Mouse (Mus musculus): ENCODE results near the gene Tusc2. TPM values are rescaled to one million over a fixed set of nuclear protein-coding genes. Genes with fewer than 3 reads are reported as not detected.

The Tusc2 gene
- polyA plus RNA-seq (2015; fragmentation: Nextera tagmentation; extraction: Ambion mirVana): 96.7 and 97.5 TPM in 2 replicates

DNA sequence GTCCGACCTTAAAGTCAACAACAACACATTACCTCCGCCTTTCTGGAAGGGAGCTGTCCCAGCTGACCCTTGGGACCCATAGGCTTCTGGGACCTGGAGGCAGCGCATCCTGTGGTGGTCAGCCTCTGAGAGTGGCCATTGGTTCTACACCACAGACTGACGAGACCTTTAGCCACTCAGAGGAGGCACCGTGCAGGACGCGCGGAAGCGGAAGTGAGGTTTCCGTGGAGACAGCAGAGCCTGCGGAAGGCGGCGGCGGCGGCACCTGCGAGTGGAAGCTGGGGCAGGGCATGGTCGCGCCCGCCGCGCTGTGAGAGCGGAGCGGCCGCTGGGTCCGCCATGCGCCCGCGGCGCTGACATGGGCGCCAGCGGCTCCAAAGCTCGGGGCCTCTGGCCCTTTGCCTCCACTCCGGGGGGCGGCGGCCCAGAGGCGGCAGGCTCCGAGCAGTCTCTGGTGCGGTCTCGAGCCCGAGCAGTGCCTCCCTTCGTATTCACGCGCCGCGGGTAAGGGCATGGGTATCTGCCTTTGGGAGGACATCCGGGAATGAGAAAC lies at the start of gene Tusc2:
Gene Tusc2, plus strand, starts transcription at position 227 of the 553 bp plus-strand sequence.
- Histone ChIP-seq H3K27ac (replicated peaks) (peak within 1 kb of the TSS; percentile 78), H3K27me3 (no peaks in the 10 kb centered on the region), H3K9me3 (no peaks in the 10 kb centered on the region), H3K9ac (replicated peaks) (peak within 1 kb of the TSS; percentile 87), H3K4me3 (peak within 1 kb of the TSS; percentile 95), H3K4me2 (replicated peaks) (peak within 1 kb of the TSS; percentile 85), H3K4me1 (peaks cover 30% of the 10 kb centered on the region), H3K36me3 (peaks cover 56% of the 10 kb centered on the region)
- ATAC-seq (replicated peaks): peak; percentile 97
- WGBS: under 1% methylated on average over 46 of the region's 46 CpGs

DNA sequence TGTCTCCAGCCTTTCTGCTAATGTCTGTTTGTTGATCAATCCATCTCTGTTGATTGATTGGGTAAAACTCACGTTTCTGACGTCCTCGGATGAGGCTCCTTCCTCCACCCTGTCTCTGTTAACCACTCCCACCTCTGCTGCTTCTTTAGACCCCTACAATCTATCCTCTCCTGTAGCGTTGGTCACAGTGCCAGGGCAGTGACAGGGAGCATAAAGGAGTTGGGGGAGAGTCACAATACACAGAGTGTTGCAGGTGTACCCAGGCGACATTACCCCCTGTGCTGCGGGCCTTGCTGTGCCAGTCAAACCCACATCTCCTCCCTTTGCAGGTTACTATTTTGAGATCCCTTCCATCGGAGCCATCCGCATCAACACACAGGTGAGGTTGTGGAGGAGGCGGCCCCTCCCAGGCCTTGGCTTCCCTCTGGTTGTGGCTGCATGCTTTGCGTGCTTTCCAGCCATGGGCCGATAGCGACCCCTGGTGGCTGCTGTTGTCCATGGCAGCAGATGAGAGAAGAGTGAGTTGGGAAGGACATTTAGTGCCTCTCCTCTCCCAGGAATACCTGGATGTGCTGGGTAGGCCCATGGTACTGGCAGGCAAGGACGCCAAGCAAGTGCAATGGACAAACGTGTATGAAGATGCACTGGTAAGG lies 48.6 kb upstream of the Tusc2 start:
- Histone ChIP-seq H3K27ac (replicated peaks) (no peak overlapping the region), H3K36me3 (no peaks in the 10 kb centered on the region), H3K4me1 (peaks cover 16% of the 10 kb centered on the region), H3K4me3 (no peak overlapping the region), H3K27me3 (no peaks in the 10 kb centered on the region), H3K9ac (replicated peaks) (no peak overlapping the region), H3K9me3 (no peaks in the 10 kb centered on the region), H3K4me2 (replicated peaks) (no peak overlapping the region)
- WGBS: 28% methylated on average over 14 of the region's 14 CpGs
- ATAC-seq (replicated peaks): peak; percentile 55

DNA sequence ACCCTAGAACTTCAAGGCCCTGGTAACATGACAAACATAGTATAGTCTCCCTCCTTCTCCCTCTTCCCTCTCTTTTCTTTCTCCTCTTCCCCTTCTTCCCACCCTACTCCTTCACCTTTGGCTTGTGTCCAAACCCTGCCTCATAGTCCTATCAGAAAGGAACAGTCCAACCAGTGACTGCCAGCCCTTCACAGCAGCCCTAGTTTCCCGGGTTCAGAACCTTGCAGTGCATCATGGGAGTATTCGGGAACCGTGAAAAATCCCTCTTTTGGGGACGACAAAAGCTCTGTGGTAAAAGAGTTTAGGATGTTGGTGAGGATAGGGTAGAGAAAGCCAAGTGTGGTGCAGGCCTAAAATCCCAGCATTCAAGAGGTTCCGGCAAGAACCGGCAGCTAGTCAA lies 42.7 kb upstream of the Tusc2 start:
- no peak overlapping the region for H3K27ac ChIP-seq (replicated peaks)
- H3K4me1 ChIP-seq: peaks cover 5% of the 10 kb centered on the region
- no peak overlapping the region for H3K9ac ChIP-seq (replicated peaks)
- no peaks in the 10 kb centered on the region for H3K36me3 ChIP-seq
- ATAC-seq (replicated peaks): no peak
- H3K27me3 ChIP-seq: peaks cover 4% of the 10 kb centered on the region; the same call in 1 of the 2 replicates
- H3K4me2 ChIP-seq (replicated peaks): no peak overlapping the region
- WGBS: 38% methylated on average over 6 of the region's 6 CpGs
- H3K9me3 ChIP-seq: no peaks in the 10 kb centered on the region
- H3K4me3 ChIP-seq: no peak overlapping the region

DNA sequence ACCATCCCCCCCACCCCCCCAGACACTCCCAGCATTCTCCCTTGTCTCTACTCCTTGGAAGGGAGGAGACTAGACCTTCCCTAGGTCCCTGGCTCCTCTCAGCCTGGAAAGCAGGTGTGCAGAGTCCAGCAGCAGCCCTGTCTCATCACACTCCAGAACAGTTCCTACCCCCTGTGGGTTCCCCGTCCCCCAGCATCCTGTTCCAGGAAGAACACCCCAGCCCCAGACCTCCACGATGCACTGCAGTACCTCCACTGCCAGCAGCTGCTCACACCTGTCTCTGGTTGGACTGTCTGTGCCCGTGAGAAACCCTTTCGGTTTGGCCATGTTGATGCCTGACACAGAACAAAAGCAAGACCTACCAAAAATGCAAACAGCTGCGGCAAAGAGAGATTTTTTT lies 41.9 kb upstream of the Tusc2 start:
- no peaks in the 10 kb centered on the region for H3K9me3 ChIP-seq
- 56% methylated on average over 5 of the region's 5 CpGs for WGBS
- peaks cover 5% of the 10 kb centered on the region for H3K4me1 ChIP-seq
- no peak overlapping the region for H3K4me3 ChIP-seq
- no peak overlapping the region for H3K4me2 ChIP-seq (replicated peaks)
- no peaks in the 10 kb centered on the region for H3K36me3 ChIP-seq
- H3K27me3 ChIP-seq: peaks cover 13% of the 10 kb centered on the region; the same call in 1 of the 2 replicates
- H3K27ac ChIP-seq (replicated peaks): no peak overlapping the region
- no peak for ATAC-seq (replicated peaks)
- no peak overlapping the region for H3K9ac ChIP-seq (replicated peaks)

DNA sequence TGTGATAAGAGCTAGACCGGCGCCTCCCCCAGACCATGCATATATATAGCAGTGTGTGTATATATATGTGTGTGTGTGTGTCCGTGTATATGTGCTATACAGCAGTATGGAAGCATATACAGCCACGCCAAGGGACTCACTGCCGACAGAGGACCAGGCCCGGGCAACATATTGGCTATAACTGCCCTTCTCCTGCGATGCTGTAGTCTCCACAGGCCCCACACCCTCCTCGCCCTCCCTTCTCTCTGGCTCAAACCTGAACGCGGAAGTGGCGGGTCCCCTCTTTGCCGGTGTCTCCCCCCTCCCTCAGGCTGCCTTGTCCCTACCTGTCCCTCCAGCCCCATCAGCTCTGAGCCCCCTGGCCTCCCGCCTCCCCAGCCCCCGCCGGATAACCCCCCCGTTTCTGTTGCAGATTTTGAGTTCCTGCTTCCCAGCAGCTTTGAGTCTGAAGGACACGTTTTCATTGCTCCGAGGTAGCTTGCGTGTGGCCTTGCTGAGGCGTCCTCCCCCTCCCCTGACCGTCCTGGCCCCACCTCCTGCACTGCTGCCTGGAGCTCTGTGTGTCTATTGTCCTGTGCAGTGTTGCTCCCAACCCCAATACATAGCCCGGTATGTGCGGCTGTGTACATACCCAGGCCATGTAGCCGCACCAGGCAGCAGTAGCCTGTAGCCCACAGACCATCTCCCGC lies 41.2 kb upstream of the Tusc2 start:
- H3K36me3 ChIP-seq: no peaks in the 10 kb centered on the region
- H3K4me2 ChIP-seq (replicated peaks): 0 out of 2 replicates have a peak overlapping the region, but pooled peaks have one; percentile 4
- peak; percentile 27; the same call in 1 of the 2 replicates for ATAC-seq (replicated peaks)
- H3K27me3 ChIP-seq: peaks cover 19% of the 10 kb centered on the region; the same call in 1 of the 2 replicates
- H3K9me3 ChIP-seq: no peaks in the 10 kb centered on the region
- 0 out of 2 replicates have a peak overlapping the region, but pooled peaks have one; percentile 3 for H3K9ac ChIP-seq (replicated peaks)
- 22% methylated on average over 25 of the region's 25 CpGs for WGBS
- H3K27ac ChIP-seq (replicated peaks): no peak overlapping the region
- peaks cover 11% of the 10 kb centered on the region for H3K4me1 ChIP-seq
- no peak overlapping the region for H3K4me3 ChIP-seq

DNA sequence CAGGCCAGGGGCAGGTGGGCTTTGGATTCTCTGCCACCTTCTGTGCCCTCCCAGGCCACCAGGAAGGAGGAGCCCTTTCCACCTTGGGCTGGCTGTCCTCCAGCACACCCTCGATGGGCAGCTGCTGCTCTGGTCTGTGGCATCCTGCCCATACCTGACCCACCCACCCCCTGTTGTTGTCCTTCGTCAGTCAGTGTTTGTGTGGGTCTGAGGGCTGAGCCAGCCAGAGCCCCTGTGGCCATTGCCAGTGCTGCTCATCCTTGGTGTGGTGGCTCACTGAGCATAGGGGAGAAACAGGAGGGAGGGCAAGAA lies 40.7 kb upstream of the Tusc2 start:
- Histone ChIP-seq H3K9me3 (no peaks in the 10 kb centered on the region), H3K36me3 (no peaks in the 10 kb centered on the region), H3K4me2 (replicated peaks) (no peak overlapping the region), H3K4me1 (peaks cover 15% of the 10 kb centered on the region), H3K27me3 (peaks cover 23% of the 10 kb centered on the region; the same call in 1 of the 2 replicates), H3K4me3 (no peak overlapping the region), H3K27ac (replicated peaks) (no peak overlapping the region), H3K9ac (replicated peaks) (0 out of 2 replicates have a peak overlapping the region, but pooled peaks have one; percentile 3)
- no peak for ATAC-seq (replicated peaks)
- WGBS: 20% methylated on average over 2 of the region's 2 CpGs

DNA sequence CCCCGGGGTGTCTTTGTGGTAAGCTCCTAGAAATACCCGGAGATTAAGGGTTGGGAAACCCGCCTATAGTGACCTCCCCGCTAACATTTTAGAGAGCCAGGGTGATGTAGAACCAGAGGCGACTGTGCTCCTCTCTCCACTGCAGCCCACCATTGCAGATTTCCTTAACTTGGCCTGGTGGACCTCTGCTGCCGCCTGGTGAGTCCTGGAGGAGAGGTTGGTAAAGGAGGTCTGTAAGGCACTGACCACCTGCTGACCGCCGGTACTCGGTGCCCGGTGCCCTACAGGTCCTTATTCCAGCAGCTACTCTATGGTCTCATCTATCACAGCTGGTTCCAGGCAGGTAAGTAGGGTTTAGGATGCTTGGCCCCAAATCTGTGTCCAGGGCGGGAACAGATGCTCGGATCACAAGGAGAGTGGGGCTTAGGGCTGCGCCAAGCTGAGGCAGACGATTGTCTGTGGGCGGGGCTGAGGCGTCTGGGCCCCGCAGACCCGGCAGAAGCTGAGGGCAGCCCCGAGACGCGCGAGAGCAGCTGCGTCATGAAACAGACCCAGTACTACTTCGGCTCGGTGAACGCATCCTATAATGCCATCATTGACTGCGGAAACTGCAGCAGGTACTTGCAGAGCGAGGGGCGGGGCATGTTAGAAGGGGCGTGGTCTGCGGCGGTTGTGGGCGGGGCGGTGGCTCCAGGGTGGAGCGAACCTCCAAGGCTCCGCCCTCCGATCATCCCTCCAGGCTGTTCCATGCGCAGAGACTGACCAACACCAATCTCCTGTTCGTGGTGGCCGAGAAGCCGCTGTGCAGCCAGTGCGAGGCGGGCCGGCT lies 36.6 kb upstream of the Tusc2 start:
- H3K4me2 ChIP-seq (replicated peaks): peak overlapping the region; percentile 31
- peaks cover 25% of the 10 kb centered on the region; the same call in 1 of the 2 replicates for H3K27me3 ChIP-seq
- H3K4me3 ChIP-seq: peak overlapping the region; percentile 25
- H3K9ac ChIP-seq (replicated peaks): no peak overlapping the region
- H3K36me3 ChIP-seq: no peaks in the 10 kb centered on the region
- no peak overlapping the region for H3K27ac ChIP-seq (replicated peaks)
- H3K9me3 ChIP-seq: no peaks in the 10 kb centered on the region
- ATAC-seq (replicated peaks): peak; percentile 54
- 5% methylated on average over 44 of the region's 44 CpGs for WGBS
- peaks cover 15% of the 10 kb centered on the region for H3K4me1 ChIP-seq

DNA sequence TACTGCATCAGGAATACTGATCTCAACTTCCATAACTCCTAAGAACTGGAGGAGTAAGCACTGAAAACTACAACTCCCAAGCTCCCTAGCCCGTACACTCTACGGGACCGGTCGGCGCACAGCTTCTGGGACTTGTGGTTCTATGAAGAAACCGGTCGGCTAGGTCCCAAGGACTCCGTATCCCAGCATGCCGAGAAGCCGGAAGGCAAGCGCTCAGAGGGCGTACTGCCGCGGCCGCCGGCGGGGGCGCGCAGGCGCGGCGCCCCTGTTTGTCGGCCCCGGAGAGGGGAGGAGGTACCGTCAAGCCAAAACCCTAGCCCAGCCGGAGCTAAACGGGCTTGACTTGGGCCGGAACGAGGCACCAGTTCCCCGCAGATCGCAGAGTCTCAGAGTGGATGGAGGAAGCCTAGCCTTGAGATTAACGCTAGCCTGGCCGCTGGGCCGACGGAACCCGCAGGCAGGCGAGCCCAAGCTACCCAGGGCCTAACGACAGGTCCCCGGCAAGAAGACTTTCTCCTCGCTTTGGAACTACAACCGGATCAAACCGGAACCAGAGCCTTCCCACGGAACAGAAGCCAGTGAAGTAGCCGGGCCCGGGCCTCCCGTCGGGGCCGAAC lies 29.2 kb upstream of the Tusc2 start, which contains the start of gene Tmem115:
Gene Tmem115, plus strand, starts transcription at position 155 of the 617 bp plus-strand sequence.
- Histone ChIP-seq H3K27ac (replicated peaks) (peak within 1 kb of the TSS; percentile 67), H3K9ac (replicated peaks) (peak within 1 kb of the TSS; percentile 81), H3K4me1 (peaks cover 34% of the 10 kb centered on the region), H3K4me3 (peak within 1 kb of the TSS; percentile 65), H3K4me2 (replicated peaks) (peak within 1 kb of the TSS; percentile 97), H3K9me3 (no peaks in the 10 kb centered on the region), H3K27me3 (no peaks in the 10 kb centered on the region), H3K36me3 (peaks cover 15% of the 10 kb centered on the region)
- under 1% methylated on average over 48 of the region's 48 CpGs for WGBS
- peak; percentile 99 for ATAC-seq (replicated peaks)

DNA sequence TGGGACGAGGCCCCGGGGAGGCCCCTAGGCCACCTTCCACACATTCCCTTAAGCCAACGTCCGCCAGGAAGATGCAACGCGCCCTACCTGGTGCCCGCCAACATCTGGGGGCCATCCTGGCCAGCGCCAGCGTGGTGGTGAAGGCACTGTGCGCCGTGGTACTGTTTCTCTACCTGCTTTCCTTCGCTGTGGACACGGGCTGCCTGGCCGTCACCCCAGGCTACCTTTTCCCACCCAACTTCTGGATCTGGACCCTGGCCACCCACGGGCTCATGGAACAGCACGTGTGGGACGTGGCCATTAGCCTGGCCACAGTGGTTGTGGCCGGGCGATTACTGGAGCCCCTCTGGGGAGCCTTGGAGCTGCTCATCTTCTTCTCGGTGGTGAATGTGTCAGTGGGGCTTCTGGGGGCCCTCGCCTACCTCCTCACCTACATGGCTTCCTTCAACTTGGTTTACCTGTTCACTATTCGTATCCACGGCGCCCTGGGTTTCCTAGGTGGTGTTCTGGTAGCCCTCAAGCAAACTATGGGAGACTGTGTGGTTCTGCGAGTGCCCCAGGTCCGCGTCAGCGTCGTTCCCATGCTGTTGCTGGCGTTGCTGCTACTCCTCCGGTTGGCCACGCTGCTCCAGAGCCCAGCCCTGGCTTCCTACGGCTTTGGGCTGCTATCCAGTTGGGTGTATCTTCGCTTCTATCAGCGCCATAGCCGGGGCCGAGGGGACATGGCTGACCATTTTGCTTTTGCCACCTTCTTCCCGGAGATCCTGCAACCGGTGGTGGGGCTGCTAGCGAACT lies 28.4 kb upstream of the Tusc2 start:
- Histone ChIP-seq H3K36me3 (peaks cover 22% of the 10 kb centered on the region), H3K27ac (replicated peaks) (peak overlapping the region; percentile 67), H3K9ac (replicated peaks) (peak overlapping the region; percentile 81), H3K9me3 (no peaks in the 10 kb centered on the region), H3K4me2 (replicated peaks) (peak overlapping the region; percentile 97), H3K27me3 (no peaks in the 10 kb centered on the region), H3K4me1 (peaks cover 34% of the 10 kb centered on the region), H3K4me3 (peak overlapping the region; percentile 65)
- under 1% methylated on average over 40 of the region's 40 CpGs for WGBS
- ATAC-seq (replicated peaks): no peak

DNA sequence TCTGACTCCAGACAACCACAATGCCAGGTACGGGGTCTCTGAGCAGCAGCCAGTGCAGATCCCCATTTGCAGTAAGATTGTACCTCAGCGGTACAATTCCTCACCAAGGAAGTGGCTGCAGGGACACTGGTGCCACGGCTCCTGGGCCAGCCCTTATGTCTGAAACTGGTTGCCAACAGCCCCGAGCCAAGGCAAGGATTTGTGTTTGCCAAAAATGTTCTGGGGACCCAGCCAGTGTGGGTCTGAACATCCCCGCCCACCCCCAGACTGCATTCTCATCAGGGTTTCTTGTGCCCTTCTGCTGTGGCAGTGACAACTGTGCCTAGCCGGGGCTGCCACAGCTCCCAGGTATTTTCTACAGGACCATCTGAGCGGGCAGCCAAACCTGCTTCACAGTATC lies 24.8 kb upstream of the Tusc2 start:
- Histone ChIP-seq H3K27ac (replicated peaks) (no peak overlapping the region), H3K4me3 (no peak overlapping the region), H3K4me2 (replicated peaks) (no peak overlapping the region), H3K27me3 (no peaks in the 10 kb centered on the region), H3K4me1 (peaks cover 53% of the 10 kb centered on the region), H3K36me3 (peaks cover 29% of the 10 kb centered on the region), H3K9me3 (no peaks in the 10 kb centered on the region), H3K9ac (replicated peaks) (no peak overlapping the region)
- no peak for ATAC-seq (replicated peaks)
- WGBS: 79% methylated on average over 7 of the region's 7 CpGs

DNA sequence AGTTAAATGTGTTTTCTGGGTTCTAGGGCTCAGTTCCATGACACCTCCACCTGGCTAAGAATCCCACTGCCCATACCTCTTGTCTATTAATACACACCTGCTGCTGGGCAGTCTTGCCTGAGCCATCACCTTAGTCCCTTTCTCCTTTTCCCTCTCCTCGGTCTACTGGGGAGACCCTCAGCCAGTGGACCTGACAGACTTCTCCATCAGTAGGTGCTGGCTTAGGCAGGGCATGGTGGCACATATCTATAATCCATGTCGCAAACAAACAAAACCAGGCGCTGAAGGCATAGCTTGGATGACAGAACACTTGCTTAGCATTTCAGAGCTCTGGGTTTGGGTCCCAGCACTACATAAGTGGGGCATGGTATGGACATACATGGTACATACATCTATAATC lies 24.3 kb upstream of the Tusc2 start:
- no peak overlapping the region for H3K27ac ChIP-seq (replicated peaks)
- H3K4me1 ChIP-seq: peaks cover 53% of the 10 kb centered on the region
- ATAC-seq (replicated peaks): no peak

More for the DNA sequence above, 24.3 kb upstream of the Tusc2 start:
- Histone ChIP-seq H3K9me3 (no peaks in the 10 kb centered on the region), H3K36me3 (peaks cover 32% of the 10 kb centered on the region), H3K9ac (replicated peaks) (no peak overlapping the region), H3K4me3 (no peak overlapping the region), H3K27me3 (no peaks in the 10 kb centered on the region), H3K4me2 (replicated peaks) (no peak overlapping the region)
- 94% methylated on average over 3 of the region's 3 CpGs for WGBS

Data from forebrain, embryonic 15.5 days (tissue).